Mouse (Mus musculus) embryonic facial prominence, embryonic 10.5 days (tissue): ENCODE results near the gene Fhl2. TPM values are rescaled to one million over a fixed set of nuclear protein-coding genes. Genes with fewer than 3 reads are reported as not detected.
A peak's percentile ranks its signal among the peaks of the same experiment; 100 is the strongest.
"Not testable (repeated sequence)": the region's sequence is repeated elsewhere in the genome, so short reads cannot be mapped to it uniquely, and the experiment has no call there.

Experiments
- DNase-seq: peaks from one replicate; pipeline ENCODE4 v3.0.0-alpha.2; 2017; ENCODE audit warnings: low spot score
- H3K27ac ChIP-seq: fragments of 300-500 bp; sonication (generic); replicated peaks from 2 replicates; pipeline ENCODE4 v1.5.1; 2016; ENCODE audit warnings: mild to moderate bottlenecking
- H3K27me3 ChIP-seq: fragments of 300-500 bp; sonication (generic); replicated peaks from 2 replicates; pipeline ENCODE4 v1.6.1; 2016; ENCODE audit warnings: low read depth, mild to moderate bottlenecking; ENCODE audit not compliant: poor library complexity, severe bottlenecking
- H3K36me3 ChIP-seq: fragments of 300-500 bp; sonication (generic); replicated peaks from 2 replicates; pipeline ENCODE4 v1.6.1; 2016; ENCODE audit warnings: mild to moderate bottlenecking, moderate library complexity
- H3K4me1 ChIP-seq: fragments of 300-500 bp; sonication (generic); 2 replicates; pipeline ENCODE4 v1.6.1; 2016
- H3K4me3 ChIP-seq: fragments of 300-500 bp; sonication (generic); 2 replicates; pipeline ENCODE4 v1.5.1; 2016; ENCODE audit warnings: mild to moderate bottlenecking, moderate library complexity
- H3K9me3 ChIP-seq: fragments of 300-500 bp; sonication (generic); 2 replicates; pipeline ENCODE4 v1.6.1; 2016; ENCODE audit warnings: mild to moderate bottlenecking
- WGBS: fragments of 180-500 bp; shearing (Covaris S2); methylation state at CpG from one replicate; pipeline ENCODE4 v1.1.7; 2016; 5-methylcytosine and 5-hydroxymethylcytosine counted together
- polyA plus RNA-seq: library from polyadenylated mRNA; unstranded; fragments of >200 nt; fragmentation: Nextera tagmentation; extraction: Ambion mirVana; gene quantifications from 2 replicates; pipeline ENCODE4 v1.2.1, GENCODE M21; 2016

Fhl2 gene
- polyA plus RNA-seq, 1 experiment from 2014 or later = 11.2 TPM

DNA sequence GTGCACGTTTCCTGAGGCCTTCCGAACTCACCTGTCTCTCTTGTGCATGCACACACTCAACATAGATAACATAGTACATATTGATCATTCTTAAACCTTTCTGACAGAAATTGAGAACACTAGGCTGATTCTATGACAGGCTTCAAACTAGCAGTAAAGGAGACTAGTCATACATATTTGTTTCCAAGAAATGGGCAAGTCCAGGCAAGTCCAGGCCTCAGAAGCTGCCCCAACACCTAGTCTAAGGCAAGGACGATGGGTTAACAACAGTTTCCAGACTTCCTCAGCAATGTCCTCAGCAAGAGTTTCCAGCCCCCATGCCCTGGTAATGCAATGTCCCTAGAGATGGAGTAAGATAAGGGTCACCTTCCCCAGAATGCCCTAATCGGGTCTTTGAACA is 53.0 kb downstream of the Fhl2 start:
- no peaks in the 10 kb centered on the region for H3K4me1 ChIP-seq
- no peaks in the 10 kb centered on the region for H3K36me3 ChIP-seq
- no peak overlapping the region for H3K4me3 ChIP-seq
- H3K9me3 ChIP-seq = no peaks in the 10 kb centered on the region
- no peaks in the 10 kb centered on the region for H3K27me3 ChIP-seq
- no peak for DNase-seq
- 88% methylated on average over 4 of the region's 4 CpGs for WGBS
- H3K27ac ChIP-seq = no peak overlapping the region

DNA sequence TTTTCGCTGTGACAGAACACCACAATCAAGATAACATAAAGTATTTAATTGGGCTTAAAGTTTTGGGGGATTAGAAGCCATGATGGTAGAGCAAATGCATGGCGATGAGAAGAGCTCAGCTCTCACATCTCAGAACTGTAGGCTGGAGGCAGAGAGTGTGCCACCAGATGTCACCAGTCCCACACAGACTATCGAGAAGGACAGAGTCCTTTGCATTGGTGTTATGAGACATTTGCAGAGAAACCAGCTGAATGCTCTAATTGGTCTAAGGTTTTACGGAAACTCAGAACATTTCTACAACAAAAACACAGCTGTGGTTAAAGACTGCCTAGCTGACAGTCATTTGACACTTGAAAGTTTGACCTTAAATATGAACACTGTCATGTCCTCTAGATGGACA is 53.5 kb downstream of the Fhl2 start:
- Histone ChIP-seq H3K27ac (no peak overlapping the region), H3K27me3 (no peaks in the 10 kb centered on the region), H3K36me3 (no peaks in the 10 kb centered on the region), H3K4me1 (no peaks in the 10 kb centered on the region), H3K9me3 (no peaks in the 10 kb centered on the region), H3K4me3 (no peak overlapping the region)
- 84% methylated on average over 4 of the region's 4 CpGs for WGBS
- DNase-seq = no peak

DNA sequence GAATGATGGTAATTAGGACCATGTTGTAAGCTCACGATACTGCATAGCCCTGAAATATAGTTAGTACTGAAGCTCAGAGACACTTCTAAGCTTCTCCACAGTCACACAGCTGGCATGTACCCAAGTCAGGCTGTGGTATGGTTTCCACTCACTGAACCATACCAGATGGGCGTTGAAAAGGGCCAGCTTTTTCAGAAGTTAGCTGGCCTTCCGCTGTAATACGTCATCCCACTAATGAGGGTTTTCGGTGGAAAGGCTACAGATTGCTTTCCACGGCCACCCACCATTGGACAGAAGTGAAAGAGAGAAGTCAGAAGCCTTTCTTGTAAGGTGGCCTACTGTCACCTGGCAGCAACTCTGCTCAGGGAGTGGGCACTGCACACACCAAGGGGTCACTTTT is 53.9 kb downstream of the Fhl2 start:
- no peaks in the 10 kb centered on the region for H3K27me3 ChIP-seq
- H3K4me3 ChIP-seq = no peak overlapping the region
- H3K36me3 ChIP-seq = no peaks in the 10 kb centered on the region
- WGBS = 88% methylated on average over 6 of the region's 6 CpGs
- no peak overlapping the region for H3K27ac ChIP-seq
- no peaks in the 10 kb centered on the region for H3K4me1 ChIP-seq
- no peaks in the 10 kb centered on the region for H3K9me3 ChIP-seq
- DNase-seq = no peak

DNA sequence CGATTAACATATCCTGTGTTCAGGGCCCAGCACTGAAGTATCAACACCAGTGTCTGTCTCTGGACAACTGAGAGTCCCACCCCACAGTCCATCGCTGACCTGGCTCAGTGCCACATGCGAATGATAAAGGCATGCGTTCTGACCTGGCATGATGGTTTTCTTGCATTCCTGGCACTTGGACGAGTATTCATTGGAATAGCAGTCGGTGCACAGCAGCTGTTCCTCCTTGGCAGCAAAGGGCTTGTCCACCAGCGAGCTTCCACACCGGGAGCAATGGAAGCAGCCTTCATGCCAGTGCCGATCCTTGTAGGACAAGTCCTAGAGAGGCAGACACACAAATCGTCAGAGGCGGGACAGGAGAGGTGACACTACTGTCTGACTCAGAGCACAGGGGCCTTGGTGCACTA is 55.2 kb downstream of the Fhl2 start:
- H3K9me3 ChIP-seq = no peaks in the 10 kb centered on the region
- H3K36me3 ChIP-seq = peaks cover 3% of the 10 kb centered on the region
- H3K27ac ChIP-seq = no peak overlapping the region; the same call in 1 of the 2 replicates
- H3K27me3 ChIP-seq = no peaks in the 10 kb centered on the region
- no peak for DNase-seq
- no peaks in the 10 kb centered on the region for H3K4me1 ChIP-seq
- H3K4me3 ChIP-seq = no peak overlapping the region
- WGBS = 85% methylated on average over 11 of the region's 11 CpGs

GRCm38 (mm10) chr1:43139587-43140266 is 57.1 kb downstream of the Fhl2 start:
- Histone ChIP-seq H3K4me3 (no peak overlapping the region), H3K27me3 (no peaks in the 10 kb centered on the region), H3K4me1 (no peaks in the 10 kb centered on the region), H3K27ac (no peak overlapping the region), H3K9me3 (no peaks in the 10 kb centered on the region), H3K36me3 (peaks cover 5% of the 10 kb centered on the region)
- WGBS = 52% methylated on average over 8 of the region's 8 CpGs
- peak; percentile 90 for DNase-seq

- Histone ChIP-seq H3K4me3 (no peak overlapping the region), H3K27ac (no peak overlapping the region), H3K9me3 (no peaks in the 10 kb centered on the region), H3K36me3 (peaks cover 5% of the 10 kb centered on the region), H3K27me3 (no peaks in the 10 kb centered on the region), H3K4me1 (no peaks in the 10 kb centered on the region)
- DNase-seq = peak; percentile 16
- WGBS = 74% methylated on average over 15 of the region's 15 CpGs
Measured at GRCm38 (mm10) chr1:43138268-43138812, 58.4 kb downstream of the Fhl2 start.

- no peak for DNase-seq
- no peak overlapping the region for H3K4me3 ChIP-seq
- peaks cover 5% of the 10 kb centered on the region for H3K36me3 ChIP-seq
- WGBS = 88% methylated on average over 5 of the region's 5 CpGs
- H3K9me3 ChIP-seq = no peaks in the 10 kb centered on the region
- H3K27me3 ChIP-seq = no peaks in the 10 kb centered on the region
- H3K4me1 ChIP-seq = no peaks in the 10 kb centered on the region
- H3K27ac ChIP-seq = no peak overlapping the region
Measured at GRCm38 (mm10) chr1:43137334-43137733, 59.5 kb downstream of the Fhl2 start.

DNA sequence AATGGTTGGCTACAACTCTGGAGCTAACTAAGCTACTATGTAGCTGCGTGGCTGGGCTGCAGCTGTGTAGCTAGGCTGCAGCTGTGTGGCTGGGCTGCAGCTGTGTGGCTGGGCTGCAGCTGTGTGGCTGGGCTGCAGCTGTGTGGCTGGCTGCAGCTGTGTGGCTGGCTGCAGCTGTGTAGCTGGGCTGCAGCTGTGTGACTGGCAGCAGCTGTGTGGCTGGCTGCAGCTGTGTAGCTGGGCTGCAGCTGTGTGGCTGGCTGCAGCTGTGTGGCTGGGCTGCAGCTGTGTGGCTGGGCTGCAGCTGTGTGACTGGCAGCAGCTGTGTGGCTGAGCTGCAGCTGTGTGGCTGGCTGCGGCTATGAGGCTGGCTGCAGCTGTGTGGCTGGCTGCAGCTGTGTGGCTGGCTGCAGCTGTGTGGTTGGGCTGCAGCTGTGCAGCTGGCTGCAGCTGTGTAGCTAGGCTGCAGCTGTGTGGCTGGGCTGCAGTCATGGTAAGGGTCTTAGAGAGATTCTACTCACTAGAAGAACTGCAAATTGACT is 60.2 kb downstream of the Fhl2 start:
- DNase-seq, H3K9me3 ChIP-seq, H3K36me3 ChIP-seq, H3K4me3 ChIP-seq, H3K4me1 ChIP-seq, H3K27ac ChIP-seq, H3K27me3 ChIP-seq: not testable (repeated sequence)
- WGBS = 79% methylated on average over 2 of the region's 2 CpGs

GRCm38 (mm10) chr1:43131591-43131990 is 65.2 kb downstream of the Fhl2 start:
- Histone ChIP-seq H3K27me3 (no peaks in the 10 kb centered on the region), H3K27ac (no peak overlapping the region), H3K4me3 (no peak overlapping the region), H3K9me3 (no peaks in the 10 kb centered on the region), H3K36me3 (peaks cover 20% of the 10 kb centered on the region), H3K4me1 (no peaks in the 10 kb centered on the region)
- DNase-seq = no peak
- WGBS = 86% methylated on average over 9 of the region's 9 CpGs

- H3K27me3 ChIP-seq = no peaks in the 10 kb centered on the region
- no peaks in the 10 kb centered on the region for H3K4me1 ChIP-seq
- no peak for DNase-seq
- WGBS = 85% methylated on average over 5 of the region's 5 CpGs
- no peak overlapping the region for H3K4me3 ChIP-seq
- H3K27ac ChIP-seq = no peak overlapping the region
- peaks cover 17% of the 10 kb centered on the region for H3K36me3 ChIP-seq
- H3K9me3 ChIP-seq = no peaks in the 10 kb centered on the region
Measured at GRCm38 (mm10) chr1:43130219-43130981, 66.4 kb downstream of the Fhl2 start.

GRCm38 (mm10) chr1:43127820-43128610 is 68.8 kb downstream of the Fhl2 start:
- H3K27me3 ChIP-seq = no peaks in the 10 kb centered on the region
- H3K9me3 ChIP-seq = no peaks in the 10 kb centered on the region
- H3K36me3 ChIP-seq = peaks cover 26% of the 10 kb centered on the region
- H3K4me3 ChIP-seq = no peak overlapping the region
- 75% methylated on average over 8 of the region's 8 CpGs for WGBS
- no peak for DNase-seq
- H3K27ac ChIP-seq = no peak overlapping the region
- H3K4me1 ChIP-seq = no peaks in the 10 kb centered on the region

DNA sequence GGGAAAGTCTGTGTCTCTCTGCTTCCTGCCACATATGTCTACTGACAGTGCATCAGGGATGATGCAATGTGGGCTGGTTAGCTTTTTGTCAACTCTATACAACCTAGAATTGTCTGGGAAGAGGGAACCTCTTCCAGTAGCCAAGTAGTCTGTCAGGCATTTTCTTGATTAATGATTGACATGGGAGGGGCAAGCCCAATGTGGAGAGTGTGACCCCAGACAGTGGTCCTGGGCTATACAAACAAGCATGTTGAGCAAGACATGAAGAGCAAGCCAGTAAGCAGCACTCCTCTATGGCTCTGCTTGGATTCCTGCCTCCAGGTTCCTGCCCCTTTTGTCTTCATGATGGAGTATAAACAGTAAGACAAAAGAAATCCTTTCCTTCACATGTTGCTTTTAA is 69.6 kb downstream of the Fhl2 start:
- Histone ChIP-seq H3K27me3 (no peaks in the 10 kb centered on the region), H3K9me3 (no peaks in the 10 kb centered on the region), H3K4me1 (no peaks in the 10 kb centered on the region), H3K27ac (no peak overlapping the region), H3K4me3 (no peak overlapping the region), H3K36me3 (peaks cover 26% of the 10 kb centered on the region)
- no peak for DNase-seq
